Mouse (Mus musculus): ENCODE data around the gene Cnot2.
"Not testable (repeated sequence)": the region's sequence is repeated elsewhere in the genome, so short reads cannot be mapped to it uniquely, and the experiment has no call there.

Cnot2 gene

GRCm38 (mm10) chr10:116581369-116581718 is at the start of gene Cnot2:
Gene Cnot2, minus strand, starts transcription at chr10:116581511.
- DNase-seq (ENCODE audit: low spot score): peak; percentile 89

- no peak for DNase-seq (ENCODE audit: low spot score)
Observed at GRCm38 (mm10) chr10:116628926-116629325, 47.6 kb upstream of the Cnot2 start.

GRCm38 (mm10) chr10:116626009-116626408 is 44.7 kb upstream of the Cnot2 start:
- no peak for DNase-seq (ENCODE audit: low spot score)

GRCm38 (mm10) chr10:116613250-116613649 is 31.9 kb upstream of the Cnot2 start:
- DNase-seq (ENCODE audit: low spot score): not testable (repeated sequence)

GRCm38 (mm10) chr10:116604905-116605162 is 23.5 kb upstream of the Cnot2 start:
- DNase-seq (ENCODE audit: low spot score): no peak

- DNase-seq (ENCODE audit: low spot score): no peak
Observed at GRCm38 (mm10) chr10:116604081-116604904, 23.0 kb upstream of the Cnot2 start.

- DNase-seq (ENCODE audit: low spot score): no peak
Observed at GRCm38 (mm10) chr10:116599056-116599850, 17.9 kb upstream of the Cnot2 start.

GRCm38 (mm10) chr10:116582738-116583137 is 1.4 kb upstream of the Cnot2 start:
- DNase-seq (ENCODE audit: low spot score): no peak

- peak; percentile 18 for DNase-seq (ENCODE audit: low spot score)
Observed at GRCm38 (mm10) chr10:116581719-116582481, 589 bp upstream of the Cnot2 start.

- DNase-seq (ENCODE audit: low spot score): peak; percentile 26
Observed at GRCm38 (mm10) chr10:116580591-116581358, 536 bp downstream of the Cnot2 start.

GRCm38 (mm10) chr10:116579478-116579877 is 1.8 kb downstream of the Cnot2 start:
- DNase-seq (ENCODE audit: low spot score): no peak

- no peak for DNase-seq (ENCODE audit: low spot score)
Observed at GRCm38 (mm10) chr10:116578375-116578774, 2.9 kb downstream of the Cnot2 start.

GRCm38 (mm10) chr10:116577181-116577580 is 4.1 kb downstream of the Cnot2 start:
- no peak for DNase-seq (ENCODE audit: low spot score)

GRCm38 (mm10) chr10:116576071-116576470 is 5.2 kb downstream of the Cnot2 start:
- DNase-seq (ENCODE audit: low spot score): not testable (repeated sequence)

- no peak for DNase-seq (ENCODE audit: low spot score)
Observed at GRCm38 (mm10) chr10:116570526-116570925, 10.8 kb downstream of the Cnot2 start.

- DNase-seq (ENCODE audit: low spot score): no peak
Observed at GRCm38 (mm10) chr10:116568539-116568938, 12.8 kb downstream of the Cnot2 start.

- DNase-seq (ENCODE audit: low spot score): no peak
Observed at GRCm38 (mm10) chr10:116567491-116568405, 13.6 kb downstream of the Cnot2 start.

- not testable (repeated sequence) for DNase-seq (ENCODE audit: low spot score)
Observed at GRCm38 (mm10) chr10:116566492-116566891, 14.8 kb downstream of the Cnot2 start.

- no peak for DNase-seq (ENCODE audit: low spot score)
Observed at GRCm38 (mm10) chr10:116564828-116565602, 16.3 kb downstream of the Cnot2 start.

All from urinary bladder, postnatal 25 days (tissue).